Mouse (Mus musculus): ENCODE measurements around the gene Nkiras2. TPM values are rescaled to one million over a fixed set of nuclear protein-coding genes. Genes with fewer than 3 reads are reported as not detected.
"Not testable (repeated sequence)": the region's sequence is repeated elsewhere in the genome, so short reads cannot be mapped to it uniquely, and the experiment has no call there.

Nkiras2 gene
- polyA plus RNA-seq, 1 experiment, result 29.9 TPM

DNA sequence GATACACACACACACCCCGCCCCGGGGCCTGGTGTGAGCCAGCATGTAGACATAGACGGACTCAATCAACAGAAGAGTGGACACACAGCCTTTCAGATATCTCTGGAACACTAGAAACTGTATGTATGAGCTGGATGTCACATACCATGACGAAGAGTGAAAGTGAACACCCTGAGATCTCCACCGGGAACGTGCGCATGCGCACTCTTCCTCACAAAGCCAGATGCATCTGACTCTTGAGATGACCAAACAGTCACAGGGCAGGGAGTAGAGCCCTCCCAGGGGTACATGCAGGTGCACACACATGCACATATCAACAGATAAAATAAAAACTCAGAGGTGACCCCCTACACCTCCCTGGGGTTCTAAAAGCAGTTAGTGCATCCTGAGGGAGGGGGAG is 29.4 kb downstream of the Nkiras2 start:
- Histone ChIP-seq H3K27ac (ENCODE audit: insufficient read depth, low read length) (no peak overlapping the region), H3K4me3 (ENCODE audit: insufficient read depth, low read length) (no peak overlapping the region), H3K4me1 (ENCODE audit: control insufficient read depth, insufficient read depth, low read length) (no peaks in the 10 kb centered on the region)
- TF ChIP-seq POLR2A (IDR thresholded peaks at IDR 0.05; ENCODE audit: low read depth, low read length), result no peak

GRCm38 (mm10) chr11:100651205-100651604 is 32.2 kb downstream of the Nkiras2 start:
- TF ChIP-seq CTCF (IDR thresholded peaks at IDR 0.05; ENCODE audit: borderline replicate concordance, insufficient read depth, low read length) (no peak), POLR2A (IDR thresholded peaks at IDR 0.05; ENCODE audit: low read depth, low read length) (no peak)
- H3K4me1 ChIP-seq (ENCODE audit: control insufficient read depth, insufficient read depth, low read length), result no peaks in the 10 kb centered on the region
- no peak overlapping the region for H3K4me3 ChIP-seq (ENCODE audit: insufficient read depth, low read length)
- no peak overlapping the region for H3K27ac ChIP-seq (ENCODE audit: insufficient read depth, low read length)

GRCm38 (mm10) chr11:100651748-100652147 is 32.7 kb downstream of the Nkiras2 start:
- H3K4me1 ChIP-seq (ENCODE audit: control insufficient read depth, insufficient read depth, low read length), result no peaks in the 10 kb centered on the region
- TF ChIP-seq POLR2A (IDR thresholded peaks at IDR 0.05; ENCODE audit: low read depth, low read length), result no peak
- TF ChIP-seq CTCF (IDR thresholded peaks at IDR 0.05; ENCODE audit: borderline replicate concordance, insufficient read depth, low read length), result no peak
- no peak overlapping the region for H3K27ac ChIP-seq (ENCODE audit: insufficient read depth, low read length)

GRCm38 (mm10) chr11:100655589-100655988 is 36.5 kb downstream of the Nkiras2 start:
- H3K4me3 ChIP-seq (ENCODE audit: insufficient read depth, low read length); H3K27ac ChIP-seq (ENCODE audit: insufficient read depth, low read length): not testable (repeated sequence)

More at GRCm38 (mm10) chr11:100651748-100652147, 32.7 kb downstream of the Nkiras2 start:
- no peak overlapping the region for H3K4me3 ChIP-seq (ENCODE audit: insufficient read depth, low read length)

GRCm38 (mm10) chr11:100656458-100656857 is 37.4 kb downstream of the Nkiras2 start:
- no peaks in the 10 kb centered on the region for H3K4me1 ChIP-seq (ENCODE audit: control insufficient read depth, insufficient read depth, low read length)
- no peak overlapping the region for H3K4me3 ChIP-seq (ENCODE audit: insufficient read depth, low read length)
- TF ChIP-seq POLR2A (IDR thresholded peaks at IDR 0.05; ENCODE audit: low read depth, low read length) (no peak), CTCF (IDR thresholded peaks at IDR 0.05; ENCODE audit: borderline replicate concordance, insufficient read depth, low read length) (no peak)
- no peak overlapping the region for H3K27ac ChIP-seq (ENCODE audit: insufficient read depth, low read length)

More at GRCm38 (mm10) chr11:100655589-100655988, 36.5 kb downstream of the Nkiras2 start:
- H3K4me1 ChIP-seq (ENCODE audit: control insufficient read depth, insufficient read depth, low read length), result not testable (repeated sequence)

GRCm38 (mm10) chr11:100659806-100660205 is 40.8 kb downstream of the Nkiras2 start:
- TF ChIP-seq POLR2A (IDR thresholded peaks at IDR 0.05; ENCODE audit: low read depth, low read length), result no peak
- no peak for TF ChIP-seq CTCF (IDR thresholded peaks at IDR 0.05; ENCODE audit: borderline replicate concordance, insufficient read depth, low read length)
- Histone ChIP-seq H3K4me3 (ENCODE audit: insufficient read depth, low read length) (no peak overlapping the region), H3K4me1 (ENCODE audit: control insufficient read depth, insufficient read depth, low read length) (no peaks in the 10 kb centered on the region), H3K27ac (ENCODE audit: insufficient read depth, low read length) (no peak overlapping the region)

GRCm38 (mm10) chr11:100671049-100671448 is 52.0 kb downstream of the Nkiras2 start:
- Histone ChIP-seq H3K4me1 (ENCODE audit: control insufficient read depth, insufficient read depth, low read length) (no peaks in the 10 kb centered on the region), H3K27ac (ENCODE audit: insufficient read depth, low read length) (no peak overlapping the region), H3K4me3 (ENCODE audit: insufficient read depth, low read length) (no peak overlapping the region)
- TF ChIP-seq CTCF (IDR thresholded peaks at IDR 0.05; ENCODE audit: borderline replicate concordance, insufficient read depth, low read length), result no peak
- TF ChIP-seq POLR2A (IDR thresholded peaks at IDR 0.05; ENCODE audit: low read depth, low read length), result no peak

DNA sequence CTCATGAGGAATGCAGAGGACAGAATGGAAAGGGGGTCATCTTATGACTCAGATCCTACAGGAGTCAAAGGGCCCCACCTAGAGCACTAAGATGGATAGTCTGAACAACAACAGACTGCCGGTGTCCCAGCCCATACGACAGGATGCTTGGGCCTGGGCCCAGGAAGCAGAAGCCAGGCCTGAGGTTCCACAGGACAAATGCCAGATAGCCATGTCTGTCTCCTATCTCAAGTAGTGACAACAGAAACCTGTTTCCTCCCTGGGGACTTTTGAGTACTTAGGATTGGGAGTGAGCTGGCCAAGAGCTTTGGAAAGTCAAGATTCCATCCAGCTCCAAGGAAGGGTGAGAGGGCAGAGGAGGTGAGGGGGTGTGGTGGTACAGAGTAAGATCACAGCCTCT is 52.9 kb downstream of the Nkiras2 start:
- Histone ChIP-seq H3K4me1 (ENCODE audit: control insufficient read depth, insufficient read depth, low read length) (no peaks in the 10 kb centered on the region), H3K4me3 (ENCODE audit: insufficient read depth, low read length) (no peak overlapping the region), H3K27ac (ENCODE audit: insufficient read depth, low read length) (no peak overlapping the region)
- TF ChIP-seq POLR2A (IDR thresholded peaks at IDR 0.05; ENCODE audit: low read depth, low read length) (no peak), CTCF (IDR thresholded peaks at IDR 0.05; ENCODE audit: borderline replicate concordance, insufficient read depth, low read length) (no peak)

DNA sequence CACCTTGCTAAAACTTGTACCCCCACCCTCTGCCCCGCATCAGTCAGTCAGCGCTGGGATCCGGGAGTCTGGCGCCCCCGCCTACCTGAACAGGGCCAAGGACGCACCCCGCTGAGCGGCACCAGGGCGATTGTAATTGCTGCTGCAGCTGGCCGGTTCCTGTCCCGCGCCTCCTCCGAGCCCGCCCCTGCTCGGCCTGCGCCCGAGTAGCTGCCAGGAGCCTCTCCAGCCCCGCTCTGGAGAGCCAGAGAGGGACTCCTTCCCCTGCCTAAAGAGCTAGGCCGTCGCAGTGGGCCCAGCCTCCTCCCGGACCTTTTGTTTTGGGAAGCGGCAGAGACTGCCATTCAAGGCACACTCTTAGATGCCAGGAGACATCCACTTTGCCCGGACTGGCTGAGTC is 54.1 kb downstream of the Nkiras2 start:
- H3K27ac ChIP-seq (ENCODE audit: insufficient read depth, low read length), result no peak overlapping the region
- H3K4me1 ChIP-seq (ENCODE audit: control insufficient read depth, insufficient read depth, low read length), result no peaks in the 10 kb centered on the region
- no peak overlapping the region for H3K4me3 ChIP-seq (ENCODE audit: insufficient read depth, low read length)
- TF ChIP-seq CTCF (IDR thresholded peaks at IDR 0.05; ENCODE audit: borderline replicate concordance, insufficient read depth, low read length), result no peak
- TF ChIP-seq POLR2A (IDR thresholded peaks at IDR 0.05; ENCODE audit: low read depth, low read length), result no peak

Other genes with a start within 250 kb of the Nkiras2 start
- gene Jup, start 221.5 kb upstream of the Nkiras2 start, polyA plus RNA-seq (2011; ENCODE audit: insufficient read length, low read depth, missing spikeins), result 61.1 and 82.2 TPM in 2 replicates
- gene P3h4, start 204.4 kb upstream of the Nkiras2 start, polyA plus RNA-seq (2011; ENCODE audit: insufficient read length, low read depth, missing spikeins), result 75.2 and 85.8 TPM in 2 replicates
- 283 and 298 TPM in 2 replicates for gene Fkbp10, start 203.5 kb upstream of the Nkiras2 start, polyA plus RNA-seq (2011; ENCODE audit: insufficient read length, low read depth, missing spikeins)
- gene Nt5c3b, start 177.4 kb upstream of the Nkiras2 start, polyA plus RNA-seq (2011; ENCODE audit: insufficient read length, low read depth, missing spikeins), result 44.8 and 52.0 TPM in 2 replicates
- 0.40 and 0.77 TPM in 2 replicates for gene Klhl10, start 177.3 kb upstream of the Nkiras2 start, polyA plus RNA-seq (2011; ENCODE audit: insufficient read length, low read depth, missing spikeins)
- 20.9 and 21.4 TPM in 2 replicates for gene Klhl11, start 146.5 kb upstream of the Nkiras2 start, polyA plus RNA-seq (2011; ENCODE audit: insufficient read length, low read depth, missing spikeins)
- gene Acly, start 91.2 kb upstream of the Nkiras2 start, polyA plus RNA-seq (2011; ENCODE audit: insufficient read length, low read depth, missing spikeins), result 111 and 143 TPM in 2 replicates
- gene Ttc25, start 73.6 kb upstream of the Nkiras2 start, polyA plus RNA-seq (2011; ENCODE audit: insufficient read length, low read depth, missing spikeins), result 0.20 TPM in 1 of 2 replicates, not detected in the other
- gene Cnp, start 44.3 kb upstream of the Nkiras2 start, polyA plus RNA-seq (2011; ENCODE audit: insufficient read length, low read depth, missing spikeins), result 10.1 and 10.6 TPM in 2 replicates
- 214 and 225 TPM in 2 replicates for gene Dnajc7, start 924 bp downstream of the Nkiras2 start, polyA plus RNA-seq (2011; ENCODE audit: insufficient read length, low read depth, missing spikeins)
- gene Zfp385c, start 73.2 kb downstream of the Nkiras2 start, polyA plus RNA-seq (2011; ENCODE audit: insufficient read length, low read depth, missing spikeins), result 1.1 TPM in 1 of 2 replicates, not detected in the other
- gene Dhx58, start 85.0 kb downstream of the Nkiras2 start, polyA plus RNA-seq (2011; ENCODE audit: insufficient read length, low read depth, missing spikeins), result 3.5 and 7.8 TPM in 2 replicates
- 31.1 and 34.1 TPM in 2 replicates for gene Kat2a, start 93.2 kb downstream of the Nkiras2 start, polyA plus RNA-seq (2011; ENCODE audit: insufficient read length, low read depth, missing spikeins)
- gene Hspb9, start 94.6 kb downstream of the Nkiras2 start, polyA plus RNA-seq (2011; ENCODE audit: insufficient read length, low read depth, missing spikeins), result not detected in 2 replicates
- gene Rab5c, start 119.0 kb downstream of the Nkiras2 start, polyA plus RNA-seq (2011; ENCODE audit: insufficient read length, low read depth, missing spikeins), result 163 and 168 TPM in 2 replicates
- not detected in 2 replicates for gene Kcnh4, start 140.7 kb downstream of the Nkiras2 start, polyA plus RNA-seq (2011; ENCODE audit: insufficient read length, low read depth, missing spikeins)
- not detected in 2 replicates for gene Hcrt, start 143.7 kb downstream of the Nkiras2 start, polyA plus RNA-seq (2011; ENCODE audit: insufficient read length, low read depth, missing spikeins)
- 8.6 and 12.8 TPM in 2 replicates for gene Ghdc, start 151.7 kb downstream of the Nkiras2 start, polyA plus RNA-seq (2011; ENCODE audit: insufficient read length, low read depth, missing spikeins)
- 13.3 and 13.7 TPM in 2 replicates for gene Stat5b, start 231.5 kb downstream of the Nkiras2 start, polyA plus RNA-seq (2011; ENCODE audit: insufficient read length, low read depth, missing spikeins)
- gene Stat5a, start 240.1 kb downstream of the Nkiras2 start, polyA plus RNA-seq (2011; ENCODE audit: insufficient read length, low read depth, missing spikeins), result 11.5 and 12.4 TPM in 2 replicates